Mouse (Mus musculus): ENCODE measurements at regions not wholly inside any gene's neighbourhood (a gene's known extent, or its start where the extent isn't known, plus 50 kb on each side); places are given as distances from the start of the nearest gene placed in this dataset.

DNA sequence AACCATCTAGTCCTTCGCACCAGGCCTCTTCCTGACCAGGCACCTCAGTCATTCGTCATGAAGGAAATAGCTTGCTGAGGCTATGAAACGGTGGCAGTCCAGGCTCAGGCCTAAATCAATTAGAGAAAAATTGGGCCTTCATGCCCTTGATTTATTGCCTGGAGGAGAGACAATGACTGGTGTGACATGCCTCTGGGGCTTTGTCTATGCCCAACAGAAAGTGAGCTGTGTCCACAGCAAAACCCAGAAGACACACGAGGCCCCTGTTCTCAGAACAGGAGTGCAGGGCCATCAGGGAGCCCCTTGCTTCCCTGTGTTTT, 922.9 kb upstream of the Car8 start:
- Histone ChIP-seq H3K4me3 (ENCODE audit: low read length) (no peak overlapping the region), H3K9ac (ENCODE audit: low read length) (no peak overlapping the region), H3K4me1 (replicated peaks; ENCODE audit: control insufficient read depth, insufficient read depth, low read length) (no peaks in the 10 kb centered on the region), H3K4me2 (ENCODE audit: low read depth, low read length) (no peak overlapping the region), H3K9me3 (ENCODE audit: control insufficient read depth, low read length) (no peaks in the 10 kb centered on the region), H3K27me3 (ENCODE audit: control insufficient read depth, insufficient read depth, low read depth, low read length) (no peaks in the 10 kb centered on the region), H3K27ac (ENCODE audit: low read length) (no peak overlapping the region), H3K36me3 (ENCODE audit: control insufficient read depth, insufficient read depth, low read length) (no peaks in the 10 kb centered on the region)
- 56% methylated on average over 4 of the region's 4 CpGs for WGBS
- no peak for ATAC-seq (ENCODE audit: low read depth)

GRCm38 (mm10) chr4:9161068-9161813, 922.4 kb upstream of the Car8 start:
- no peak overlapping the region for H3K4me2 ChIP-seq (ENCODE audit: low read depth, low read length)
- WGBS = 69% methylated on average over 11 of the region's 11 CpGs

GRCm38 (mm10) chr4:9147732-9148131, 908.9 kb upstream of the Car8 start:
- no peaks in the 10 kb centered on the region for H3K36me3 ChIP-seq (ENCODE audit: control insufficient read depth, insufficient read depth, low read length)
- WGBS = 12% methylated on average over 5 of the region's 5 CpGs
- no peak for ATAC-seq (ENCODE audit: low read depth)

More at GRCm38 (mm10) chr4:9161068-9161813, 922.4 kb upstream of the Car8 start:
- no peaks in the 10 kb centered on the region for H3K4me1 ChIP-seq (replicated peaks; ENCODE audit: control insufficient read depth, insufficient read depth, low read length)
- H3K27me3 ChIP-seq (ENCODE audit: control insufficient read depth, insufficient read depth, low read depth, low read length) = no peaks in the 10 kb centered on the region
- H3K27ac ChIP-seq (ENCODE audit: low read length) = no peak overlapping the region
- H3K9ac ChIP-seq (ENCODE audit: low read length) = no peak overlapping the region
- ATAC-seq (ENCODE audit: low read depth) = no peak
- no peaks in the 10 kb centered on the region for H3K9me3 ChIP-seq (ENCODE audit: control insufficient read depth, low read length)
- no peak overlapping the region for H3K4me3 ChIP-seq (ENCODE audit: low read length)
- H3K36me3 ChIP-seq (ENCODE audit: control insufficient read depth, insufficient read depth, low read length) = no peaks in the 10 kb centered on the region

GRCm38 (mm10) chr4:9144226-9145215, 905.7 kb upstream of the Car8 start:
- H3K4me2 ChIP-seq (ENCODE audit: low read depth, low read length) = no peak overlapping the region
- no peak overlapping the region for H3K27ac ChIP-seq (ENCODE audit: low read length)
- no peaks in the 10 kb centered on the region for H3K36me3 ChIP-seq (ENCODE audit: control insufficient read depth, insufficient read depth, low read length)
- H3K4me3 ChIP-seq (ENCODE audit: low read length) = no peak overlapping the region
- no peaks in the 10 kb centered on the region for H3K9me3 ChIP-seq (ENCODE audit: control insufficient read depth, low read length)
- H3K9ac ChIP-seq (ENCODE audit: low read length) = no peak overlapping the region
- 78% methylated on average over 9 of the region's 9 CpGs for WGBS
- H3K27me3 ChIP-seq (ENCODE audit: control insufficient read depth, insufficient read depth, low read depth, low read length) = no peaks in the 10 kb centered on the region
- no peak for ATAC-seq (ENCODE audit: low read depth)
- H3K4me1 ChIP-seq (replicated peaks; ENCODE audit: control insufficient read depth, insufficient read depth, low read length) = no peaks in the 10 kb centered on the region

More at GRCm38 (mm10) chr4:9147732-9148131, 908.9 kb upstream of the Car8 start:
- no peaks in the 10 kb centered on the region for H3K4me1 ChIP-seq (replicated peaks; ENCODE audit: control insufficient read depth, insufficient read depth, low read length)
- H3K9me3 ChIP-seq (ENCODE audit: control insufficient read depth, low read length) = 0 out of 2 replicates have a peak, but pooled peaks cover 3% of the 10 kb centered on the region
- no peak overlapping the region for H3K4me2 ChIP-seq (ENCODE audit: low read depth, low read length)
- H3K4me3 ChIP-seq (ENCODE audit: low read length) = no peak overlapping the region
- no peak overlapping the region for H3K27ac ChIP-seq (ENCODE audit: low read length)
- H3K27me3 ChIP-seq (ENCODE audit: control insufficient read depth, insufficient read depth, low read depth, low read length) = no peaks in the 10 kb centered on the region
- H3K9ac ChIP-seq (ENCODE audit: low read length) = no peak overlapping the region

GRCm38 (mm10) chr4:9143087-9143486, 904.2 kb upstream of the Car8 start:
- H3K9me3 ChIP-seq (ENCODE audit: control insufficient read depth, low read length) = no peaks in the 10 kb centered on the region
- H3K36me3 ChIP-seq (ENCODE audit: control insufficient read depth, insufficient read depth, low read length) = no peaks in the 10 kb centered on the region
- H3K27ac ChIP-seq (ENCODE audit: low read length) = no peak overlapping the region
- H3K27me3 ChIP-seq (ENCODE audit: control insufficient read depth, insufficient read depth, low read depth, low read length) = no peaks in the 10 kb centered on the region
- no peaks in the 10 kb centered on the region for H3K4me1 ChIP-seq (replicated peaks; ENCODE audit: control insufficient read depth, insufficient read depth, low read length)
- ATAC-seq (ENCODE audit: low read depth) = no peak
- no peak overlapping the region for H3K9ac ChIP-seq (ENCODE audit: low read length)
- 78% methylated on average over 3 of the region's 3 CpGs for WGBS
- H3K4me2 ChIP-seq (ENCODE audit: low read depth, low read length) = no peak overlapping the region
- H3K4me3 ChIP-seq (ENCODE audit: low read length) = no peak overlapping the region

DNA sequence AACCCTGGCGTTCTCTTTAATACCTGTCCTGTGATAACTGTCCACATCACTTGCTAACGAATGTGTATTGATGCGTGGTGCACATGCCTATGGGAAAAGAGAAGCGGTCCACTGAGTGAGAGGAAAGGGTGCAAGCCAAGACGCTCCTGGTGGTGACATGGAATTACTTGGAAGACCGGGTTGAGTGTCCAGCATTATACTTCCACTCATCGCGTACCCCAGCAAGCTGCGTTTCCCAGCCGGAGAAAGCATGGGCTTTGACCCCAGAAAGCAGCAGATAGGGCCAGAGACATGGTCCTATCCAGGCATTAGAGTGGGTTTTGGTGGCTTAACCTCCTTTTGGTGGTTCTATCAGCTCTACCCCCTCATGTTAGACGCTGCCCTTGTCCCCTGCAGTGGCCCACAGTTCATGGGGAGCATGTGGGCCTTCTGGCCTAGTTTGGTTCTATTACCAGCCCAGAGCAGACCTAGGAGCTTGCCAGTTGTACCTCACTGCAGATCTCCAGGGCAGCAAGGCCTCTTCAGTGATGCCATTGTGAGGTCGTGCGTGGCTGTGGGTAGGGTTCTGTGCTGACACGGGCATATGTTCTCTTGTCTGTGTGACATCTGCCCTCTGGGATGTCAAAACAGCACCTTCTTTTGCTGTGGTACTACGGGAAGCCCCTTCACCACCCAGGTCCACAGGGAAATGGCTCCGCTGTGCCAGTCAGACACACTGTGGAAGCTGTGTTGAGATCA, 903.3 kb upstream of the Car8 start:
- H3K36me3 ChIP-seq (ENCODE audit: control insufficient read depth, insufficient read depth, low read length) = no peaks in the 10 kb centered on the region
- no peak overlapping the region for H3K4me3 ChIP-seq (ENCODE audit: low read length)
- 86% methylated on average over 16 of the region's 16 CpGs for WGBS
- H3K4me2 ChIP-seq (ENCODE audit: low read depth, low read length) = no peak overlapping the region
- H3K4me1 ChIP-seq (replicated peaks; ENCODE audit: control insufficient read depth, insufficient read depth, low read length) = no peaks in the 10 kb centered on the region
- no peak for ATAC-seq (ENCODE audit: low read depth)
- no peaks in the 10 kb centered on the region for H3K27me3 ChIP-seq (ENCODE audit: control insufficient read depth, insufficient read depth, low read depth, low read length)
- no peak overlapping the region for H3K9ac ChIP-seq (ENCODE audit: low read length)
- no peak overlapping the region for H3K27ac ChIP-seq (ENCODE audit: low read length)
- H3K9me3 ChIP-seq (ENCODE audit: control insufficient read depth, low read length) = no peaks in the 10 kb centered on the region

DNA sequence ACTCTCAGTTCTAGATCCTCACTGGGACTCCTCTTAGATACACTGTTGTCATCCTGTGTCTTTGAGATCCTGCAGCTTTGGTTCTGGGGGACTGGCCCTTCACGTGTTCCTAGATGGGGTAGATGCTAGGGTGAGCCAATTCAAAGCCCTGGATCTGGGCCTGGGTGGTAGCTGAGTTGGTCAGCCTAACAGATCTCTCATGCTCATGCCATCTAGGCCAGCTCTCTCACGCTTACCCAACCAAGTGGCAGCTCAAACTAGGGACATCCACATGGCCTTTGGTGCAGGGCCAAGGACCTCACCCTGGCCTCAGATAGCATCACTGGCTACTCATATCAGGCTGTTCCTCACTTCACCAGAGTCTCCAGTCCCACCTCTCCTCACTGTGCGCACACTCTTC, 901.9 kb upstream of the Car8 start:
- no peak for ATAC-seq (ENCODE audit: low read depth)
- H3K4me3 ChIP-seq (ENCODE audit: low read length) = no peak overlapping the region
- 80% methylated on average over 3 of the region's 3 CpGs for WGBS
- no peaks in the 10 kb centered on the region for H3K27me3 ChIP-seq (ENCODE audit: control insufficient read depth, insufficient read depth, low read depth, low read length)
- no peak overlapping the region for H3K4me2 ChIP-seq (ENCODE audit: low read depth, low read length)
- peaks cover 2% of the 10 kb centered on the region; the same call in 1 of the 2 replicates for H3K4me1 ChIP-seq (replicated peaks; ENCODE audit: control insufficient read depth, insufficient read depth, low read length)
- H3K27ac ChIP-seq (ENCODE audit: low read length) = no peak overlapping the region
- no peaks in the 10 kb centered on the region for H3K36me3 ChIP-seq (ENCODE audit: control insufficient read depth, insufficient read depth, low read length)
- H3K9ac ChIP-seq (ENCODE audit: low read length) = no peak overlapping the region
- H3K9me3 ChIP-seq (ENCODE audit: control insufficient read depth, low read length) = no peaks in the 10 kb centered on the region

DNA sequence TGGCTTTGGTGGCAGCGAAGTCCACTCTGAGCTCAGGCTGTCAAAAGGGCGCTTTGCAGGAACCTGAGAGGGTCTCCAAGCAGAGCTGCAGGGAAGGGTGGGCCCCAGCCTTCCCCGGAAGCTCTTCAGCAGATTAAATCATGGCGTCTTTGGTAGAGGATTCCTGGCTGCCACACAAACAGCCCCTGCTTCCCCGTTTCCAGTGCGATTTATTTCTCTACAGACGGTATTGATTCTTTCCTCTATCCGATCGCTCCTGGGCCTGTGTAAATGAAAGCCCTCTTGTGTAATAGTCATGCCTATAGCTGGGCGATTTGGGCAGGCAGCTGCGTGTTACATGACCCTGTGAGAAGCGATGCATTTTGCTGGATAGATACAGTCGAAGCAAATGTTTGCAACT, 897.8 kb upstream of the Car8 start:
- peak overlapping the region; percentile 70 for H3K4me2 ChIP-seq (ENCODE audit: low read depth, low read length)
- 61% methylated on average over 13 of the region's 13 CpGs for WGBS
- H3K36me3 ChIP-seq (ENCODE audit: control insufficient read depth, insufficient read depth, low read length) = no peaks in the 10 kb centered on the region
- H3K27me3 ChIP-seq (ENCODE audit: control insufficient read depth, insufficient read depth, low read depth, low read length) = 0 out of 2 replicates have a peak, but pooled peaks cover 2% of the 10 kb centered on the region
- H3K9ac ChIP-seq (ENCODE audit: low read length) = no peak overlapping the region
- H3K4me1 ChIP-seq (replicated peaks; ENCODE audit: control insufficient read depth, insufficient read depth, low read length) = peaks cover 2% of the 10 kb centered on the region; the same call in 1 of the 2 replicates
- H3K27ac ChIP-seq (ENCODE audit: low read length) = no peak overlapping the region
- H3K4me3 ChIP-seq (ENCODE audit: low read length) = no peak overlapping the region; the same call in 1 of the 2 replicates
- H3K9me3 ChIP-seq (ENCODE audit: control insufficient read depth, low read length) = no peaks in the 10 kb centered on the region
- ATAC-seq (ENCODE audit: low read depth) = no peak

DNA sequence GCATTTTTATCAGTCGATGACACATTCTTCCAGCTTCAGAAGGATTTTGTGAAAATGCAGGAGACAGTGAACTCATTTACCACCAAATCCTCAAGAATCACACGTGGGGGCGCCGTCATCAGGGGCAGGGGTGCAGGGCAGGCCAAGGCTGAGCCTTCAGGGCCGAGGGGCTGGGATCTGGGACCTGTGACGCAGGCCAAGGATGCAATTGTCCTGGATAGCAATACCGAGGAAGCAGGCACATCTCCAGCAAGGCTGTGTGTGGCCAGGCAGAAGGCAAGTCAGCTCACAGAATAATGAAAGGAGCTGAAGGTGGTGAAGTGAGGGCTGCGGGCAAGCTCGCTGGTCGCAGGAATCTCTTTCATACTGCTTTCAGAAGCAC, 897.3 kb upstream of the Car8 start:
- H3K36me3 ChIP-seq (ENCODE audit: control insufficient read depth, insufficient read depth, low read length) = no peaks in the 10 kb centered on the region
- H3K9ac ChIP-seq (ENCODE audit: low read length) = peak overlapping the region; percentile 69
- ATAC-seq (ENCODE audit: low read depth) = peak; percentile 78
- H3K4me3 ChIP-seq (ENCODE audit: low read length) = peak overlapping the region; percentile 45
- no peak overlapping the region for H3K27ac ChIP-seq (ENCODE audit: low read length)
- 0 out of 2 replicates have a peak, but pooled peaks cover 2% of the 10 kb centered on the region for H3K27me3 ChIP-seq (ENCODE audit: control insufficient read depth, insufficient read depth, low read depth, low read length)
- H3K4me1 ChIP-seq (replicated peaks; ENCODE audit: control insufficient read depth, insufficient read depth, low read length) = peaks cover 2% of the 10 kb centered on the region; the same call in 1 of the 2 replicates
- no peaks in the 10 kb centered on the region for H3K9me3 ChIP-seq (ENCODE audit: control insufficient read depth, low read length)
- WGBS = 17% methylated on average over 10 of the region's 10 CpGs
- H3K4me2 ChIP-seq (ENCODE audit: low read depth, low read length) = peak overlapping the region; percentile 70
